Mouse (Mus musculus) E14TG2a.4 (cell line): ENCODE data around the gene Asb15.

Experiments
- CTCF ChIP-seq: conservative IDR thresholded peaks from 2 replicates; pipeline ENCODE4 v1.5.1; 2014; ENCODE audit warnings: low read length
- NANOG ChIP-seq: IDR thresholded peaks from 2 replicates; pipeline ENCODE4 v1.6.1; 2014; ENCODE audit warnings: borderline replicate concordance, low read length, mixed read lengths
- POU5F1 ChIP-seq: IDR thresholded peaks from 2 replicates; pipeline ENCODE4 v1.6.1; 2014; ENCODE audit warnings: low read length, borderline replicate concordance

GRCm38 (mm10) chr6:24616746-24617145 is 88.8 kb downstream of the Asb15 start:
- TF ChIP-seq CTCF: no peak
- no peak for TF ChIP-seq POU5F1
- no peak for TF ChIP-seq NANOG
